Mouse (Mus musculus): Measurements from ENCODE around the gene Gm5134. TPM values are rescaled to one million over a fixed set of nuclear protein-coding genes. Genes with fewer than 3 reads are reported as not detected.

Gene Gm5134
- polyA plus RNA-seq (2012; rRNA removed) = 0.03 TPM in 1 of 2 replicates, not detected in the other

- H3K4me3 ChIP-seq (ENCODE audit: insufficient read depth, low read depth, low read length) = no peak within 1 kb of the TSS
- 0 out of 2 replicates have a peak, but pooled peaks cover 5% of the 10 kb centered on the region for H3K4me1 ChIP-seq (ENCODE audit: control insufficient read depth, insufficient read depth, low read length)
- WGBS = 28% methylated on average over 20 of the region's 20 CpGs
- no peak for DNase-seq
- H3K27ac ChIP-seq (ENCODE audit: insufficient read depth, low read depth, low read length) = no peak within 1 kb of the TSS
- H3K27me3 ChIP-seq (replicated peaks; ENCODE audit: control insufficient read depth, insufficient read depth, low read length) = no peaks in the 10 kb centered on the region
- H3K36me3 ChIP-seq (ENCODE audit: control insufficient read depth, insufficient read depth, low read length) = no peaks in the 10 kb centered on the region
- no peak for TF ChIP-seq CTCF (conservative IDR thresholded peaks at IDR 0.05; ENCODE audit: insufficient read depth, insufficient read length, low read depth, low read length)
- TF ChIP-seq POLR2A (IDR thresholded peaks at IDR 0.05; ENCODE audit: low read depth, low read length) = no peak
Measured at GRCm38 (mm10) chr10:75954381-75954811, at the start of gene Gm5134. TSS of gene Gm5134 (plus strand) at chr10:75954514.

- no peak for DNase-seq
- Histone ChIP-seq H3K27ac (ENCODE audit: insufficient read depth, low read depth, low read length) (no peak overlapping the region), H3K36me3 (ENCODE audit: control insufficient read depth, insufficient read depth, low read length) (peaks cover 1% of the 10 kb centered on the region), H3K27me3 (replicated peaks; ENCODE audit: control insufficient read depth, insufficient read depth, low read length) (no peaks in the 10 kb centered on the region), H3K4me3 (ENCODE audit: insufficient read depth, low read depth, low read length) (no peak overlapping the region), H3K4me1 (ENCODE audit: control insufficient read depth, insufficient read depth, low read length) (no peaks in the 10 kb centered on the region)
- WGBS = 96% methylated on average over 4 of the region's 4 CpGs
- TF ChIP-seq POLR2A (IDR thresholded peaks at IDR 0.05; ENCODE audit: low read depth, low read length) (no peak), CTCF (conservative IDR thresholded peaks at IDR 0.05; ENCODE audit: insufficient read depth, insufficient read length, low read depth, low read length) (no peak)
Measured at GRCm38 (mm10) chr10:75906882-75907281, 47.4 kb upstream of the Gm5134 start.

- peak; percentile 45 for DNase-seq
- no peaks in the 10 kb centered on the region for H3K4me1 ChIP-seq (ENCODE audit: control insufficient read depth, insufficient read depth, low read length)
- H3K27ac ChIP-seq (ENCODE audit: insufficient read depth, low read depth, low read length) = peak overlapping the region; percentile 30
- H3K27me3 ChIP-seq (replicated peaks; ENCODE audit: control insufficient read depth, insufficient read depth, low read length) = no peaks in the 10 kb centered on the region
- TF ChIP-seq CTCF (conservative IDR thresholded peaks at IDR 0.05; ENCODE audit: insufficient read depth, insufficient read length, low read depth, low read length) (no peak), POLR2A (IDR thresholded peaks at IDR 0.05; ENCODE audit: low read depth, low read length) (no peak)
- H3K36me3 ChIP-seq (ENCODE audit: control insufficient read depth, insufficient read depth, low read length) = peaks cover 1% of the 10 kb centered on the region
- no peak overlapping the region for H3K4me3 ChIP-seq (ENCODE audit: insufficient read depth, low read depth, low read length)
- 65% methylated on average over 2 of the region's 2 CpGs for WGBS
Measured at GRCm38 (mm10) chr10:75910698-75911097, 43.6 kb upstream of the Gm5134 start.

GRCm38 (mm10) chr10:75913013-75913589, 41.2 kb upstream of the Gm5134 start:
- H3K4me1 ChIP-seq (ENCODE audit: control insufficient read depth, insufficient read depth, low read length) = no peaks in the 10 kb centered on the region
- no peaks in the 10 kb centered on the region for H3K27me3 ChIP-seq (replicated peaks; ENCODE audit: control insufficient read depth, insufficient read depth, low read length)
- H3K27ac ChIP-seq (ENCODE audit: insufficient read depth, low read depth, low read length) = no peak overlapping the region
- H3K36me3 ChIP-seq (ENCODE audit: control insufficient read depth, insufficient read depth, low read length) = peaks cover 1% of the 10 kb centered on the region; the same call in 1 of the 2 replicates
- H3K4me3 ChIP-seq (ENCODE audit: insufficient read depth, low read depth, low read length) = no peak overlapping the region
- DNase-seq = no peak
- TF ChIP-seq CTCF (conservative IDR thresholded peaks at IDR 0.05; ENCODE audit: insufficient read depth, insufficient read length, low read depth, low read length) = no peak
- TF ChIP-seq POLR2A (IDR thresholded peaks at IDR 0.05; ENCODE audit: low read depth, low read length) = no peak
- WGBS = 54% methylated on average over 6 of the region's 6 CpGs

GRCm38 (mm10) chr10:75915557-75915956, 38.8 kb upstream of the Gm5134 start:
- Histone ChIP-seq H3K4me1 (ENCODE audit: control insufficient read depth, insufficient read depth, low read length) (peaks cover 3% of the 10 kb centered on the region; the same call in 1 of the 2 replicates), H3K27ac (ENCODE audit: insufficient read depth, low read depth, low read length) (no peak overlapping the region), H3K36me3 (ENCODE audit: control insufficient read depth, insufficient read depth, low read length) (no peaks in the 10 kb centered on the region), H3K4me3 (ENCODE audit: insufficient read depth, low read depth, low read length) (no peak overlapping the region), H3K27me3 (replicated peaks; ENCODE audit: control insufficient read depth, insufficient read depth, low read length) (no peaks in the 10 kb centered on the region)
- 87% methylated on average over 7 of the region's 7 CpGs for WGBS
- no peak for TF ChIP-seq CTCF (conservative IDR thresholded peaks at IDR 0.05; ENCODE audit: insufficient read depth, insufficient read length, low read depth, low read length)
- TF ChIP-seq POLR2A (IDR thresholded peaks at IDR 0.05; ENCODE audit: low read depth, low read length) = no peak
- no peak for DNase-seq

GRCm38 (mm10) chr10:75916840-75917239, 37.5 kb upstream of the Gm5134 start:
- H3K36me3 ChIP-seq (ENCODE audit: control insufficient read depth, insufficient read depth, low read length) = no peaks in the 10 kb centered on the region
- peaks cover 5% of the 10 kb centered on the region; the same call in 1 of the 2 replicates for H3K4me1 ChIP-seq (ENCODE audit: control insufficient read depth, insufficient read depth, low read length)
- TF ChIP-seq POLR2A (IDR thresholded peaks at IDR 0.05; ENCODE audit: low read depth, low read length) (no peak), CTCF (conservative IDR thresholded peaks at IDR 0.05; ENCODE audit: insufficient read depth, insufficient read length, low read depth, low read length) (no peak)
- no peaks in the 10 kb centered on the region for H3K27me3 ChIP-seq (replicated peaks; ENCODE audit: control insufficient read depth, insufficient read depth, low read length)
- DNase-seq = no peak
- no peak overlapping the region for H3K4me3 ChIP-seq (ENCODE audit: insufficient read depth, low read depth, low read length)
- 80% methylated on average over 8 of the region's 8 CpGs for WGBS
- H3K27ac ChIP-seq (ENCODE audit: insufficient read depth, low read depth, low read length) = no peak overlapping the region

GRCm38 (mm10) chr10:75919026-75919425, 35.3 kb upstream of the Gm5134 start:
- Histone ChIP-seq H3K4me3 (ENCODE audit: insufficient read depth, low read depth, low read length) (no peak overlapping the region), H3K27me3 (replicated peaks; ENCODE audit: control insufficient read depth, insufficient read depth, low read length) (no peaks in the 10 kb centered on the region), H3K4me1 (ENCODE audit: control insufficient read depth, insufficient read depth, low read length) (peaks cover 8% of the 10 kb centered on the region; the same call in 1 of the 2 replicates), H3K27ac (ENCODE audit: insufficient read depth, low read depth, low read length) (no peak overlapping the region), H3K36me3 (ENCODE audit: control insufficient read depth, insufficient read depth, low read length) (no peaks in the 10 kb centered on the region)
- WGBS = 78% methylated on average over 5 of the region's 5 CpGs
- no peak for DNase-seq
- TF ChIP-seq POLR2A (IDR thresholded peaks at IDR 0.05; ENCODE audit: low read depth, low read length) (no peak), CTCF (conservative IDR thresholded peaks at IDR 0.05; ENCODE audit: insufficient read depth, insufficient read length, low read depth, low read length) (no peak)

Data from kidney, adult 2 months (tissue).